Mouse (Mus musculus): ENCODE measurements around the gene Rbm19. TPM values are rescaled to one million over a fixed set of nuclear protein-coding genes. Genes with fewer than 3 reads are reported as not detected.
"Not testable (repeated sequence)": the region's sequence is repeated elsewhere in the genome, so short reads cannot be mapped to it uniquely, and the experiment has no call there.

Rbm19 gene
- 10 to 100 TPM; 24.2 to 24.8 TPM for total RNA-seq (2021)
- long read RNA-seq, experiment 1, full-length matches to known transcripts, result 3 of 5 reads
- long read RNA-seq, experiment 1, partial matches to known transcripts, result 2 of 5 reads
- long read RNA-seq, experiment 1, other reads (novel, unspliced or antisense), result 0 of 5 reads
- long read RNA-seq, experiment 2, full-length matches to known transcripts, result 2 of 2 reads
- long read RNA-seq, experiment 2, partial matches to known transcripts, result 0 of 2 reads
- long read RNA-seq, experiment 2, other reads (novel, unspliced or antisense), result 0 of 2 reads

- peak; percentile 96 to 98 for DNase-seq
These were observed at the start of gene Rbm19 for GRCm38 (mm10) chr5:120116261-120117050. Gene Rbm19 (plus strand): TSS chr5:120116465.

- no peak for DNase-seq
These were observed 49.0 kb upstream of the Rbm19 start for GRCm38 (mm10) chr5:120067266-120067665.

- DNase-seq, result no peak
These were observed 42.2 kb upstream of the Rbm19 start for GRCm38 (mm10) chr5:120074101-120074500.

- DNase-seq, result no peak
These were observed 36.2 kb upstream of the Rbm19 start for GRCm38 (mm10) chr5:120080027-120080426.

GRCm38 (mm10) chr5:120080468-120080867, 35.8 kb upstream of the Rbm19 start:
- DNase-seq, result no peak

GRCm38 (mm10) chr5:120088561-120088960, 27.7 kb upstream of the Rbm19 start:
- DNase-seq, result peak; percentile 91 to 93

GRCm38 (mm10) chr5:120094602-120095001, 21.7 kb upstream of the Rbm19 start:
- peak; percentile 56 to 62 for DNase-seq

- DNase-seq, result no peak
These were observed 19.2 kb upstream of the Rbm19 start for GRCm38 (mm10) chr5:120097042-120097441.

GRCm38 (mm10) chr5:120100814-120101213, 15.5 kb upstream of the Rbm19 start:
- no peak for DNase-seq

GRCm38 (mm10) chr5:120102097-120102496, 14.2 kb upstream of the Rbm19 start:
- no peak for DNase-seq

GRCm38 (mm10) chr5:120102732-120103131, 13.5 kb upstream of the Rbm19 start:
- DNase-seq, result peak; percentile 64 to 70

- DNase-seq, result no peak
These were observed 12.8 kb upstream of the Rbm19 start for GRCm38 (mm10) chr5:120103458-120103857.

- peak in 1 of 2 experiments; percentile 24 for DNase-seq
These were observed 9.7 kb upstream of the Rbm19 start for GRCm38 (mm10) chr5:120106424-120107073.

- no peak for DNase-seq
These were observed 1.9 kb upstream of the Rbm19 start for GRCm38 (mm10) chr5:120114361-120114760.

- not testable (repeated sequence) for DNase-seq
These were observed 896 bp downstream of the Rbm19 start for GRCm38 (mm10) chr5:120117161-120117560.

- DNase-seq, result no peak
These were observed 8.8 kb downstream of the Rbm19 start for GRCm38 (mm10) chr5:120124881-120125690.

GRCm38 (mm10) chr5:120127641-120128040, 11.4 kb downstream of the Rbm19 start:
- no peak for DNase-seq

GRCm38 (mm10) chr5:120128511-120128910, 12.2 kb downstream of the Rbm19 start:
- DNase-seq, result no peak

GRCm38 (mm10) chr5:120129070-120129469, 12.8 kb downstream of the Rbm19 start:
- DNase-seq, result no peak

GRCm38 (mm10) chr5:120129761-120130160, 13.5 kb downstream of the Rbm19 start:
- DNase-seq, result no peak

GRCm38 (mm10) chr5:120130163-120130562, 13.9 kb downstream of the Rbm19 start:
- peak; percentile 62 to 66 for DNase-seq

GRCm38 (mm10) chr5:120131600-120131999, 15.3 kb downstream of the Rbm19 start:
- DNase-seq, result peak; percentile 22 to 54

Data from adrenal gland, postnatal 36 days (tissue).